Mouse (Mus musculus) testis, adult 2 months (tissue): ENCODE measurements around the gene Ebp. TPM values are rescaled to one million over a fixed set of nuclear protein-coding genes. Genes with fewer than 3 reads are reported as not detected.

ENCODE experiments used
- H3K27ac ChIP-seq: fragments of 200-500 bp; 2 replicates; pipeline ENCODE4 v1.5.1; 2012; ENCODE audit warnings: low read depth, low read length; ENCODE audit not compliant: control insufficient read depth, insufficient read depth
- H3K27me3 ChIP-seq: fragments of 200-500 bp; 2 replicates; pipeline ENCODE4 v1.6.1; 2012; ENCODE audit warnings: mild to moderate bottlenecking, low read length, moderate library complexity; ENCODE audit not compliant: control insufficient read depth, insufficient read depth
- H3K36me3 ChIP-seq: fragments of 200-500 bp; 2 replicates; pipeline ENCODE4 v1.6.1; 2012; ENCODE audit warnings: mild to moderate bottlenecking, low read length; ENCODE audit not compliant: control insufficient read depth, insufficient read depth
- H3K4me1 ChIP-seq: fragments of 200-500 bp; 2 replicates; pipeline ENCODE4 v1.6.1; 2012; ENCODE audit warnings: low read length; ENCODE audit not compliant: control insufficient read depth, insufficient read depth
- H3K4me3 ChIP-seq: fragments of 200-500 bp; 2 replicates; pipeline ENCODE4 v1.5.1; 2012; ENCODE audit warnings: low read depth, mild to moderate bottlenecking, low read length, moderate library complexity, mixed read lengths; ENCODE audit not compliant: control insufficient read depth
- CTCF ChIP-seq: fragments of 200-500 bp; IDR thresholded peaks from 2 replicates; pipeline ENCODE4 v1.5.1; 2012; ENCODE audit warnings: low read depth, mild to moderate bottlenecking, inconsistent platforms, low read length, moderate library complexity; ENCODE audit not compliant: control insufficient read depth, insufficient read depth, insufficient replicate concordance
- POLR2A ChIP-seq: fragments of 200-500 bp; IDR thresholded peaks from 2 replicates; pipeline ENCODE4 v1.6.1; 2012; ENCODE audit warnings: low read depth, mild to moderate bottlenecking, inconsistent platforms, low read length, moderate library complexity; ENCODE audit not compliant: control insufficient read depth
- polyA plus RNA-seq: library from polyadenylated mRNA; depleted of rRNA; stranded (reverse); fragments of >200 nt; gene quantifications from 2 replicates; pipeline ENCODE4 v1.2.3, GENCODE M21; 2012

The Ebp gene
- polyA plus RNA-seq, 1 experiment = 15.2 TPM

GRCm38 (mm10) chrX:8206015-8206693, 12.8 kb upstream of the Ebp start, which contains the start of gene Porcn:
TSS of gene Porcn (minus strand) at chrX:8206525.
- TF ChIP-seq CTCF = no peak
- TF ChIP-seq POLR2A = no peak
- Histone ChIP-seq H3K36me3 (no peaks in the 10 kb centered on the region), H3K27ac (peak within 1 kb of the TSS; percentile 70; the same call in 1 of the 2 replicates), H3K4me1 (peaks cover 6% of the 10 kb centered on the region; the same call in 1 of the 2 replicates), H3K4me3 (peak within 1 kb of the TSS; percentile 30), H3K27me3 (no peaks in the 10 kb centered on the region)

GRCm38 (mm10) chrX:8205551-8205950, 12.2 kb upstream of the Ebp start:
- Histone ChIP-seq H3K27me3 (no peaks in the 10 kb centered on the region), H3K4me1 (peaks cover 6% of the 10 kb centered on the region; the same call in 1 of the 2 replicates), H3K27ac (no peak overlapping the region), H3K36me3 (no peaks in the 10 kb centered on the region), H3K4me3 (peak overlapping the region; percentile 30)
- TF ChIP-seq CTCF (no peak), POLR2A (no peak)

GRCm38 (mm10) chrX:8205088-8205487, 11.8 kb upstream of the Ebp start:
- TF ChIP-seq POLR2A = no peak
- no peak for TF ChIP-seq CTCF
- Histone ChIP-seq H3K4me1 (peaks cover 6% of the 10 kb centered on the region; the same call in 1 of the 2 replicates), H3K27me3 (no peaks in the 10 kb centered on the region), H3K36me3 (no peaks in the 10 kb centered on the region), H3K4me3 (no peak overlapping the region), H3K27ac (no peak overlapping the region)

GRCm38 (mm10) chrX:8204076-8204475, 10.8 kb upstream of the Ebp start:
- Histone ChIP-seq H3K27ac (no peak overlapping the region), H3K4me3 (no peak overlapping the region), H3K4me1 (peaks cover 6% of the 10 kb centered on the region; the same call in 1 of the 2 replicates), H3K27me3 (no peaks in the 10 kb centered on the region), H3K36me3 (no peaks in the 10 kb centered on the region)
- TF ChIP-seq CTCF (no peak), POLR2A (no peak)

GRCm38 (mm10) chrX:8203105-8203504, 9.8 kb upstream of the Ebp start:
- Histone ChIP-seq H3K27me3 (no peaks in the 10 kb centered on the region), H3K27ac (no peak overlapping the region), H3K36me3 (no peaks in the 10 kb centered on the region), H3K4me1 (peaks cover 6% of the 10 kb centered on the region; the same call in 1 of the 2 replicates), H3K4me3 (no peak overlapping the region)
- TF ChIP-seq CTCF (no peak), POLR2A (no peak)

GRCm38 (mm10) chrX:8192640-8193418, 483 bp downstream of the Ebp start:
- Histone ChIP-seq H3K4me1 (peaks cover 2% of the 10 kb centered on the region), H3K36me3 (no peaks in the 10 kb centered on the region), H3K27ac (peak overlapping the region; percentile 77), H3K27me3 (no peaks in the 10 kb centered on the region), H3K4me3 (peak overlapping the region; percentile 90)
- TF ChIP-seq CTCF (no peak), POLR2A (peak; percentile 38; the same call in 1 of the 2 replicates)

- Histone ChIP-seq H3K27ac (peak overlapping the region; percentile 69), H3K4me1 (peaks cover 2% of the 10 kb centered on the region), H3K4me3 (peak overlapping the region; percentile 90), H3K27me3 (no peaks in the 10 kb centered on the region), H3K36me3 (no peaks in the 10 kb centered on the region)
- TF ChIP-seq POLR2A = no peak
- no peak for TF ChIP-seq CTCF
These were observed 1.1 kb downstream of the Ebp start for GRCm38 (mm10) chrX:8192126-8192639.
